Mouse (Mus musculus): ENCODE results near the gene Osr1. TPM values are rescaled to one million over a fixed set of nuclear protein-coding genes. Genes with fewer than 3 reads are reported as not detected.

Osr1 gene
- total RNA-seq, 2 experiments from 2014 or later = not detected

DNA sequence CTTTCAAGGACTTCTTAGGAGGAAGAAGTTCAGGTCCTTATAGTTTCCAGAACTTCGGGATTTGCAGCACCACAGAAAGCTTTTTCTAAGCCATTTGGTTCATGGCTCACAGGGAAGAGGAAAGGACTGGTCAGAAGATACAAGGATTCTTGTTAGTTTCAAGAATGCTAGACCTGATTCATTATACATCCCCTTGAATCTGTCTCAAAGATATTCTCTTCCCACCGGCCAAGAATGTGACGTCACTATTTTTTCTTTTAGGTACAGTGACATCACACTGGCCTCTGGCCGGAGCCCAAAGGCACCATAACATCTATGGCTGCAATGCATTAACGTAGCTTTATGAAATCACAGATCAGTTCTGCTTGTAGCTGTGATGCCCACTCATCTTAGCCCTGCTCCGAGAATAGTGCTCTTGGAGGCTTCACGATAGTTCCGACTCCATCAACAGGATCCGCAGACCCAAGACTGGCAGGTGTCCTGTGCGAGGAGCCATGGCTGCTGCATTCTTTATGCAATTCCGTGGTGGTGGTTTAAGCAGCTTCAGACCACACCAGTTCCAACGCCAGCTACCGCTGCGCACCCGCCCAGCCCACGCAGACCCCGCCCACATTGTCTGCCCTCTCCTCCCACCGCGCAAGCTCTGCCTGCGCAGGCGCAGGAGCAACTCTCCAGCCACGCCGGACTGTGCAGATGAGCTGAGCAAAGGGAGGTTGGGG lies 14.6 kb downstream of the Osr1 start:
- ATAC-seq (replicated peaks; ENCODE audit: low FRiP score, poor library complexity, severe bottlenecking) = no peak

DNA sequence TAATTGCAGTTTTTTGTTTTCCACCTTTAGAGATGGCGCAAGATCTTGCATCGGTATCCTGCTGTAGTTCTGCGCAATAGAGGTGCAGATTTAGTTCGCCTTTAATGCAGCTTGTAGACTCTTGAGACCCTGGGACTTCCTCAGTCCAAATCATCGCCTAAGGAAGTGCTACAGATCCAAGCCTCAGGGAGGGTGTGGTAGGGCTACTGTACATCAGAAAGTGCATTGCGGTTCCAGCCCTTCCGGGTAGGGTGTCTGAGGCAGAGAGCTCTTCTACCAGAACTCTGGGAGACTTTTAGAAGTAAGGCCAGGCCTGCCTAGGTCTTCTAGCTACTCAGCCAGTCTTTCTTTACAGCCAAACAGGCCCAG lies 15.2 kb downstream of the Osr1 start:
- no peak for ATAC-seq (replicated peaks; ENCODE audit: low FRiP score, poor library complexity, severe bottlenecking)

DNA sequence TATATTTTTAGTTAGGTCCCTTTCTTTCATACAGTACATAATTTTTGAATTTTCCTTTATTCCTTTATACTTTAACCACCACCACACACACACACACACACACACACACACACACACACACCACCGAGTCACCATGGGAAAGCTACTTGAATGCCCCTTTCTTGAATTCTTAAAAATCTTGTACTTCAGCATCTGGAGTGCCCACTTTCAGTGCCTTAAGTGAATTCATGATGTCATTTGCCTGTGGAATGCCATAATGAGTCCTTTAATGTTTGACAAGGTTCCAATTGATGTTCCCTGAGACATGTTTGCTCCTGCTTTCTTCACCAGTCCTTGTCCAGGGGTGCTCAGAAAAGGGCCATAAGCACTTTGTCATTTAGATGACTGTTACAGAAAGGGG lies 17.8 kb downstream of the Osr1 start:
- ATAC-seq (replicated peaks; ENCODE audit: low FRiP score, poor library complexity, severe bottlenecking) = no peak

DNA sequence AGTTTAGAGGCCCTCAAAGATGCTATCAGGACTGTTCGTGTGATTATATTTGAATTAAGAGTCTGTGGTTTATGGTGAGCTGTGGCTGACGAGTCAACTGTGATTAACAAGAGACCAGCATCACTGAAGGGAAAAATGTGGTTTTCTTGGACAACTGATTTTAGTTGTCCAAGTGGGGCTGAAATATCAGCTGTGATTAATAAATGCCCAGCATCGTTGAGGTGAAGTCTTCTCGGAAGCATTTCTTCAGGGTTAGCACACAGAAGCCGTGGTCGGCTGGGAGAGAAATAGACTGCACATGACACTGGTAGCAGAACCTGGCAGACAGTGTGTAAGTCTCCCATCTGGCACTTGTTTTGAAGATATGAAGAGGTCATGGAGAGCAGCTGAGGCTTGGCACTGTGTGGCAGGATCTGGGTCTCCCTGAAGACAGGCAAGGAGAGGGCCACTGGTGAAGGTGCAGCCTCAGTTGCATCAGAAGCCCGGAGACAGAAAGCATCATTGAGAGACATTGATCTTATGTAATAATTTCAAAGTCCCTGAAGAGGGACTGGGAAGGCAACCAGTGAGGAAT lies 19.7 kb downstream of the Osr1 start:
- ATAC-seq (replicated peaks; ENCODE audit: low FRiP score, poor library complexity, severe bottlenecking) = no peak

DNA sequence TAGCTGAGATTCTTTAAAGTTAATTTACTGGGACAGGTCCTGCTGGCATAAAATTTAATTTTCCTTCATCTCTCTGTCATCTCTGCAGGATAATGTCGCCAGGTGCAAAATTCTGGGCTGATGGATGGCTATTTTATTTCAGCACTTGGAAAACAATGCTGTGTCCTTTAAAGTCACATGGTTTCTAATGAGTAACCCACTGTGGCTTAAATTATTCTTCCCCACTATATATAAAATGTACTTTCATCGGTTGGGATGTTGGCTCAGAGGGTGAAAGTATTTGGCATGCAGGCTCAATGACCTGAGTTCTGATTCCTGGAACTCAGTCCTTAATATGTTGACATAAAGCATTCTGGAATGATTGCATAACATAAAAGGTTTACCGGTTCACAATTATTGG lies 21.2 kb downstream of the Osr1 start:
- no peak for ATAC-seq (replicated peaks; ENCODE audit: low FRiP score, poor library complexity, severe bottlenecking)

DNA sequence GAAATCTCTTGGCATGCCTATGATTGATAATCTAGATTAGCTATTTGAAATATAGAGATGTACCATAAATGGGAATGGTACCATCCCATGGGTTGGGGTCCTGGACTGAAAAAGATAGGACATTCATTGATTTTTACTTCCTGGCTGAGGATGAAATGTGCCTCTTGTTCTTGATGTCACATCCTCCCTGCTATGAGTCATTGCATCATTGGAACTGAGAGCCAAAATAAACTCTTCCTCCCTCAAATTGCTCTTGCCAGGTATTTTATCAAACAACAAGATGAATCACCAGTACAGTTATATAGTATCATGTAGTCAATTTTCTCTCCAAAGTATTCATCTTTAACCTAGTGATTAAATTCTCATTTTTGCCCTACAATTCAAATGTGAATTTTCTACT lies 28.3 kb downstream of the Osr1 start:
- no peak for ATAC-seq (replicated peaks; ENCODE audit: low FRiP score, poor library complexity, severe bottlenecking)
